Mouse (Mus musculus) kidney, adult 8-10 months (tissue): ENCODE data around the gene Mrgprg.

Experiments used
- DNase-seq, 2 experiments: peaks; one replicate each; pipeline ENCODE4 v3.0.0; 2022

Mrgprg gene

DNA sequence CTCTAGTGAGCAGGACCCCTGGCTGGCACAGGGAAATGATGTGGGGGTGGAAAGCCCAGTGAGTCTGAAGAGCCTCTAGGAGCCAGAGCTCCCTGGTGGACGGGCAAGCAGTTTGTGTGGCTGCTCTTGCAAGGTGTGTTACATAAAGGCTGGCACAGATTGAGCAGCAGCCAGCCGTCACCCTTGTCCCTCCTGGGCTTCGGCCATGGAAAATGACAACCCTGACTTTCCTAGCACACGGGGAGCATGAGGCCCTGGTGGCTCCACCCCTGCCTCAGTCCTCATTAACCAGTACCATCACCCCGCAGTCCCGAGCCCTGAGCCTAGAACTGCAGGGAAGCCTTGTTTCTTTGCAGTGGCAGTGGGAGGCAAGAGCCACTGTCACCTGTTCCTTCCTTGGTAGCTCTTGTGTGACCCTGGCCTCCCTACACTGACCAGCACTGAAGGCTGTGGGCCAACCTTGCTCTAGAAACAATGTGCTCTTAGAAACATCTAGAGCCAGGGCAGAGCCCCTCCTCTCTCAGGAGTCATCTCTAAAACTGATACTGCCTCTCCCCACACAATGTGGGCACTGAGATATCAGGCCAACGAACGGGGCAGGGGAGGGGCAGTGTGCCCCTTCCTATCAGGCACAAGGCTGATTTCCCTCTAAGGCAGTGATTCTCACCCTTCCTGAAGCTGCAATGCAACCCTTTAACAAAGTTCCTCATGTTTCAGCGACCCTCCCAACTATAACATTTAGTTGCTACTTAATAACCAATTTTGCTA is 11.3 kb downstream of the Mrgprg start:
- peak in 1 of 2 experiments; percentile 22 for DNase-seq

DNA sequence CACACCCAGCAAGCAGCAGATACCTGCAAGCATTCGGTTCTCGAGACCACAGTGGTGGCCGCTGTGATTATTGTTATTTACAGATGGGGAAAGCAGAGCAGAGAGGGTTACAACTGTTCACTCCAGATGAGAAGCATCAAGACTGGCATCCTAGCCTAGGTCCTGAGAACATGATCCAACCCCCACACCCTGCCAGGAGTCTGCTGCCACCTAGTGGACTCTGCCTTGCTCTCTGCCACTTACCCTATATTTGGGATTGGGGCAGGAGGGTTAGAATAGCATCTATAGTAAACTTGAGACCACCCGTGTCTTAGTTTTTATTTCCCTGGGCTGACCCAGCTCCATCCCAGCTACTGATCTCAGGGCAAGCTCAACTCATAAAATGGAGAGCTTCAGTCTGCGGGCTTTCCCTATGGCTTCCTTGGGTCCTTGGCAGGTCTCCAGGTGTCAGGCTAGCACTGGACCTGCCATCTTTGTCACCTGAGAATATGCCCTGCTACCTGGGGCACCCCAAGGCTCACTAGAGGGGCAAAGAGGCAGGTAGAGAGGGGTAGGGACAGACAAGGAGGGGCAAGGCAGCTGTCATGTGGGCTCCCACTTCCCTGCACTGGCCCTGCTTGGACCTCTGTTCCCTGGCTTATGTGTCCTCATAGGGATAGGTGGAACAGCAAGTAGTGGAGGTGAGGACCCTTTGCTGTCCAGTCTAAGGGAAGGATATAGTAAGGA is 12.6 kb downstream of the Mrgprg start:
- DNase-seq: peak; percentile 33 to 65

DNA sequence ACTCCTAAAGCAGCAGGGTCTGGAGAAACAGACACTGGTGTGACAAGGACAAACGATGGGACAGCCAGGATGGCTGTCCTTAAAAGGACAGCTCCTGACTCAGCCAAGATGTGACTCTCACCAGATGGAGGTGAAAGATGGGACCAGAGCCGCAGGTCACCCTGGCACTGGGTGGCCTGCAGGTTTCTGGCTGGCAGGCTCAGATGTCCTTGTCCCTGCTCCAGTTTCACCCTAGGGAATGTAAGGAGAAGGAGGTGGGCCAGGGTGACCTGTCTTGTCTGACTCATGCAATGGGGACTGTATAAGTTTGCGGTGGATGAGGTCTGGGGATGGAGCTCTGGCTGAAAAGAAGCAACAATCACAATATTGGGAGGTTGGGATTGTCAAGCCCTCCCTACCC is 14.2 kb downstream of the Mrgprg start:
- no peak for DNase-seq

DNA sequence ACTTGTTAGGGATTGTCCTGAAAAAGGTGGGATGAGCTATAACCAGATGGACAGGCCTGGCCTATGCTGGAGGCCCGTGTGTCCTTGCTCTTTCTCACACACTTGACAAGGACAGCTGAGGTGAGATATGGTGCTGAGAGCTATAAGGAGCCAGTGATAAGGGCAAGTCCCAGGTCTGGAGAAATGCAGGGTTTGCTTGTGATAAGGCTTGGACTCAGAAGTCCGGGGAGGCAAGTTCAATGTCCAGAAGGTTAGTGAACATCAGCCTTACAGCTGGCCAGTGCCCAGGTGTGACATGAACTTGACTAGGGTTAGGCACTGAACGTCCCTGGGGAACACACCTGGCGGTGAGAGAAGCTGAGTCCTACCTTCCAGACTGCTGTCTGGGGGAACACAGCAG is 14.7 kb downstream of the Mrgprg start:
- DNase-seq: no peak

DNA sequence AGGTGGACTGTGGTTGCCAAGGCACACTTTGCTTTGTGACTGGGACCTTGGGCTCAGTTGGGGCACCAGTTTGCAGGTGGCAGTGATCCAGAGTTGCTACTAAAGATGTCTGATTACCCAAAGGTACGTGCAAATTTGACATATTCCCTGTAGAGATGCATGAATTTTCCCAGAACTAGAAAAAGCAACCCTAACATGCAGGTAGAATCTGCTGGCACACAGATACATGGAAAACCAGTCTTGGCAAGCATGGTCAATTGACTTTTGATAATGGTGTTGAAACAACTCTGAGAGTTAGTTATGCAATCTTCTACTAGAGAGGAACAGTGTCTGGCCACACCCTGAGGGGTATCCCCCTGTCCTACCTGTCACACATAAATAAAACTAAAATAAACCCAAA is 15.4 kb downstream of the Mrgprg start:
- DNase-seq: no peak

DNA sequence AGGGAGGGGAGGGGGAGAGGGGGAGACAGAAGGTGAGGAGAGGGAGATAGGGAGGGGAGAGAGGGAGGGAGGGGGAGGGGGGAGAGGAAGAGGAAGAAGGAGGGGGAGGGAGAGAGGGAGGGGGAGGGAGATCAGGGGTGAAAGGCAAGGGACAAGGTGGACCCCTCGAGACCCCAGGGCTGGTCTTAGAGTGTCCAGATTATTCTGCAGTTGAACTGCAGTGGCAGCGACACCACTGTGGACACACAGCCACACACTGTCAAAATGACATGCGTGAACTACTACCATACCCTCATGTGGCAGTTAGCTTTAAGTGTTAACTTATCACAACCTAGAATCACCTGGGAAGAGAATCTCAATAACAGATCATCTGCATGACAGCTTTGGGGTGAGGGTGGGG is 17.7 kb downstream of the Mrgprg start:
- no peak for DNase-seq

DNA sequence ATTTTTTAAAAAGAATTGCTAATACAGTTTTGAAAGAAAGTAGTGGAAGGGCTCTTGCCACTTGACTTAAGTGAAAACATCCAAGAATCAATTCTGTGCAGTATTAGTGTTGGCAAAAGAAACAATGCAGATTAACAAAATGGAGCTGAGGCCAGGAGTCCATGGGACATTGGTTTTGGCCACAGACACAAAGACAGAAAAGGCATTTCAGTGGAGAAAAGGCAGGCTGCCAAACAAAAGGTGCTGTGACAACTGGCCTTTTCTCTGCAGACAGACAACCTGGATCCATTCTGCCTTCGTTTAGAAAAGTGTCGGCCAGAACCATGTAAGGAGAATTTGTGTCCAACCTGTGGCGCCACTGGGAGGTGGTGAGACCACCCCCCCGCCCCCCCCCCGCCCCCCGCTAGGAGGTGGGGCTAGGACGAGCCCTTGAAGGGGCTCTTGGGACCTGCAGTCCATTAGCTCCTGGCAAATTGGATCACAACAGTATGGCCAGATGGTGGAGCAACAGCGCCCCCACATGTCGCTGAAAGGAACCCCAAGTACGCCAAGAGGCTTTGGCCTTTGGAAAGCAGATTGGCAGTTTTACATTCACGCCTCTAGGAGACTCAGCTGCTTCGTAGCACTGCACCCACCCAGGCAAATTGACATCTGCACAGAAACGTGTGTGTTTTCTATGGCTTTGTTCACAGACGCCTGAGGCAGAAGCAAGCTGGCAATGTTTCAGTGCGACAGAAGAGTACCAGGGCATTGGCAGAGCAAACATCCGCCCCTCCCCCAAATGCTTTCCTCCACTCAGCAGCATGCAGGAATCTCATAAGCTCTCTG is 18.5 kb downstream of the Mrgprg start:
- peak; percentile 81 to 90 for DNase-seq

DNA sequence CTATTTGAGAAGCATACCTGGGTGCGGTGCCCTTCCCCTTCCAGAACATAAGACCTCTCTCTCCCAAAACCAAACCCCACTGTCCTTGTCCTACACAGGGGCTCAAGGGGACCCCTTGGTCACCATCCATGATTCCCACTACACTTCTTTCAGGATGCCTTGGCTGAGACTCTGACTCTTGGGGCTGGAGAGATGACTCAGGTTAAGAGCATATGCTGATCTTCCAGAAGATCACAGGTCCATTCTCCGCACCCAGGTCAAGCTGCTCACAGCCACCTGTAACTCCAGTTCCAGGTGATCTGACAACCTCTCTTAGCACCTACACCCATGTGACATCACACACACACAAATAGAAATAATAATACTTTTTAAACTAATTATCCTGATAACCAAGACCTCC is 26.1 kb downstream of the Mrgprg start:
- no peak for DNase-seq

DNA sequence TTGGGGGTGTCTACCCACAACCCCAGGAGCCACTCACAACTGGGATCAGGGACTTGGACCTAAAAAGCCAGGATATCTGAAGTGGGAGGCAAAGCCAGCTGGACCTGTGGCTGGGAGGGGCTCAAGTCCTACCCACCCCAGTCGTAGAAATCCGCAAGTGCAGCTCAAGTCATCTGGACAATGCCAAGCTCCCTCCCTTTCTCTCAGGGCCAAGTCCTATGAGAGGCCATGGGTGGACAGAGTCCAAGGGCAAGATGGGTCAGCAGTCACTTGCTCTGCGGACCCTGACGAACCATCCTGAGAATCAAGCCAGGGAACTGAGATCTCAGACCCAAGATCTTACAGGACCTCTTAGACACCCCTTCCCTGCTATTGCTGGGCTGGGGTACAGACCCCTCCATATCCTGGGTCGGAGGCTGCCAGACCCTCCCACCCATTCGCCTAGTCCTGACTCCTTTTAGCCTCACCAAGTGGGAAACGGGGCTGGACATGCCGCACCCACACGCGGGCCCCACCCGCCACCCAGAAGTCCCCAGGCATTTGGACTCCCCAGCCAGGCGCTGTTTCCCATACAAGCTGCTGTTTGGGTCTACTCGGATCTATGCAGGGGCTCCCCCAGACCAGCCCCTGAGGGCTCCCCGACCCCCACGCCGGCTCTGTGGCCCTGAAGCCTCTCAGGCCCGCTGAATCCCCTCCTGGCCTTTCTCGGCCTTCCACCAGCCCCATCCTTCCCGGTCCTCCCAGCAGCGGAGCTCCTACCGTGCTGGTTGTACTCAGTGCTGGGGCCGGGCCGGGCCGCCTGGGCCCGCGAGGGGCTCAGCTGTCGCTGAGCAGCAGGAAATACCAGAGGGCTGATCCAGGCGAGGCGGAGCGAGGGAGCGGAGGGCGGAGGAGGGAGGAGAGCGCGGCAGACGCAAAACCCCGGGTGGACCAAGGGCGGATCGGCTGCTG is 27.0 kb downstream of the Mrgprg start:
- DNase-seq: peak; percentile 82 to 84

DNA sequence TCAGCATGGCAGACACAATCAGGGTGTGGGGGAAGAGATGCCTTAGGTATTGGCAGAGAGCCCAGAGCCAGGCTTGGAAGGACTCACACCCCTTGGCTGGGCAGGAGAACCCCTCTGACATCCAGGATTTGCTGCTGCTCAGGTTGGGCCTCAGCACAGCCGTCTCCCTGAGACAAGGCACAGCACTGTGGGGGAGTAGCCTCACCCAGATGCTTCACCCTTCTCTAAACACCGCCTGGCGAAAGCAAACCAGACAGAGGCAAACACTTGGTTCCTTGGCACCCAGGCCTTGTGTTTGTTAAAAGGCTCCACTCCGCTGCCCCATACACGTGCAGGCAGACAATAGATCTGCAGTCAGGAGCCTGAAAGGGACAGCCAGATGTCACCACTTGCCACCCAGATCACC is 28.2 kb downstream of the Mrgprg start:
- DNase-seq: peak in 1 of 2 experiments; percentile 20

DNA sequence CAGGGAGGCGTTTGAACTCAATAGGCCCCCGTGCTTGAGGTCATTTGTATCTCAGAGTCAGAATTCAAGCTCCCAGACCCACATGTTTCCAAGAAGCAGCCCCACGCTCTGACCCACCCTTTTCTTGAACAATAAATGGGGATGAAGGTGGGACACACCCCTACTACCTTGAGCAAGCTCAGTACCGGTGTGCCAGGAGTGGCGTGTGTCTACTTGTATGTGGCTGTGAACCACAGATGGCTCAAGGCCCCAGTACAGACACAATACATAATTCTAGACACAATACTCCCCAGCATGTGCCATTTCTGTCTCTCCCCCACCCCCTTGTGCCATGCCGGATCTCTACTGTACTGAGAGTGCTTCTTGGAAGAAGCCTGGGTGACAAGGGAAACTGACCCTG is 28.6 kb downstream of the Mrgprg start:
- DNase-seq: no peak

DNA sequence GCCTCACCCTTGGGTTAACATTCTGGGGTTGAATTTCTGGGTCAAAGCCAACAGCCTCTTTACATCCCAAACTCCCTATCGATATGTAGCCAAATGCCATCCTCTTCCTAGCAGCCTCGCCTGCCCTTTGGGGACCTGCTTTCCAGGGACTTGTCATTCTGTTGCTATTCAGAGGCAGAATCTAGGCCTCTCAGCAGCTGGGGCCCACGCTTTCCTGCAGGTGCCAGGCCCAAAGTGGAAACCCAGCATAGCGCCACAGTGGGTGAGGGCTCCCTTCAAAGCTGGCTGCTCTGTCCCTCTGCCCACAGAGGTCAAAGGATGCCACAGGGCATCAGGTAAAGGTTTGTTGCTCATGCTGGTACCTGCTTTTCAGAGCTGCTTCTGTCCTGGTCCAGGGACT is 33.0 kb downstream of the Mrgprg start:
- DNase-seq: no peak

DNA sequence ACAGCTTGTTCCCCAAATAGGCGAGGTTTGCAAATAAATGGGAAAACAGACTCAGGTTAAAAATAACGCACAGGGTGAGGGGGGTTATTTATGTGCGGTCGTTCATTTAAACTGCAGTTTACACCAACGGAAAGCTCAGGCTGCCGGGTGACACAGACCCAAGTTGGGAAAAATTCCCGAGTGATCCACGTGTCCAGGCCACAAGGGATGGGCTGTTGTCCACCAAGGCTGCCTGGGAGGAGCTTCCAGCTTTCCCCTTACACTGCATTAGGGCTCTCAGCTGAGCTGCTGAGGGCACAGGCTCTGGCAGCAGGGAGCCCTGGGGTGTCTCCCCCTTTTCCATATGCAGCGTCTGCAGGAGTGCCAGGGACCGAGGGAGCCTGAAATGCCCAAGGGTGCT is 36.9 kb downstream of the Mrgprg start:
- DNase-seq: peak; percentile 19 to 35

DNA sequence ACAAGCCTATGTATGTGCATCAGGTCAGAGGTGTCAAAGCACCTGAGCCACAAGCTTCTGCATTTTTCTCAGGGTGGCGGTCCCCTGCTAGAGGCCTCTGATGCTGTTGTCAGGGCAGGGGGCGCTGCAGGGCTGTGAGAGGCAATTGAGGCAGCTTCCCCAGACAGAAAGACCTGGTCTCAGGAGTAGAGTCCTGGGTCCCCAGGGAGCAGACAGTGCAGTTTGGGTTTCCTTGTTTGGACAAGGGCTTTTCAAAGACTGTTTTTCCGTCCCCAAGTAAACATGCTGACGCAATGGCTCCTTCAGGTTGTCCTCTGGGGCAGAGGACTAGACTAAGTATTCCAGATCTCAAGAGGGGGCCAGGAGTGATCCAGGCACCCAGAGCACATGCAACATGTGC is 40.4 kb downstream of the Mrgprg start:
- DNase-seq: no peak

DNA sequence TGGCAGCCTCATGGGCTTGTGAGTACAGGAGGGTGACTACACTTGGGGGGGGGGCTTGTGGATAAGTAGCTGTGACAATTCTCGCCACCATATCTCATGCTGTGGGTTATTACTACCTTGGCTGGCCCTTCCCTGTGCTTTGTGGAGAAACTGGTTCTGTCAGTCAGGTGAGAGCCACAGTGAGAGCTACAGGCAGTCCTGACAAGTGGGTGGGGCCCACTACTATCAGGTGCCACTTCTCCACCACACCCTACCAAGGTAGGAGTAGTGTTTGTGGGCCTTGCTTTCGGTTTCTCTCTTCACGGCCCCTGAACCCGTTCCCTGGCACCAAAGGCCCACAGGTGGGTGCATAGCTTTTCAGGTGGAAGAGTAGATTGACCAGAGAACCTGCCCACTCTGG is 43.0 kb downstream of the Mrgprg start:
- peak in 1 of 2 experiments; percentile 35 for DNase-seq

DNA sequence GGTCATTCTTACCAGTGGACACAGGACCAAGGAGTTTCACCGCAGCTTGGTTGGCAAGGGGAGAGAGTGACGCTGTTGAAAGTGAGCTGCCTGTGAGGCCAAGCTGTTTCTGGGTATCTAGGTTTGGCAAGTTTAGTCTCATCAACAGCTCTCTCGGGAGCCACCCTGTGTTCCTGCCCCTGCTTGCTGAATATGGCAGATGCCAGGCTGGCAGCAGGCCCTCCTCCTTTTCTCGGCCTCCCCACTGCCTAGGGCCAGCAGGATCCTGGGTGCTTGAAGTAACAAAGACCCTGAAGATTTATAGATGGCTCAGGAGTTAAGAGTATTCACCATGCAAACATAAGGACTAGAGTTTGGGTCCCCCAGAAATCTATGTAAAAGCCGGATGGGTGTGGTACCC is 44.1 kb downstream of the Mrgprg start:
- no peak for DNase-seq

DNA sequence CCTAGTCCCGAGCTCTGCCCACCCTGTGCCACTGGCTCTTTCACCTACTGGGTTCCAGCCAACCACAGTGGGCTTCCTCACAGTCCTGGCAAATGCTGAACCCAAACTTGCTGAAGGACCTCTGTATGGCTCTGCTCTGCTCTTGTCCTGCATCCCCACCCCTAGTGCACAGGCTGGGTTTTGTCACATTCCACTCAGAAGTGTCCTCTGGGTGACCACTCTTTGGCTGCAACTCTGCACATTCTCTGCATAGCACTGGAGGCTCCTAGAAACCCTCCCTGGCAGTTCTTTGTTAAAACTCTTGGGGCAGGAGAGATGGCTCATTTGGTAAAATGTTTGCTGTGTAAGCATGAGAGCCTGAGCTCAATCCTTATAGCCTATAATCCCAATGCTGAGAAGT is 49.0 kb downstream of the Mrgprg start:
- peak; percentile 17 to 33 for DNase-seq
